Mouse (Mus musculus) heart, postnatal 4 days (tissue): ENCODE results near the gene D330045A20Rik. TPM values are rescaled to one million over a fixed set of nuclear protein-coding genes. Genes with fewer than 3 reads are reported as not detected.
"Not testable (repeated sequence)": the region's sequence is repeated elsewhere in the genome, so short reads cannot be mapped to it uniquely, and the experiment has no call there.

Experiments
- DNase-seq: peaks from one replicate; pipeline ENCODE4 v3.0.0; 2021
- total RNA-seq, 2 experiments: library from RNA; stranded (reverse); gene quantifications; 2 replicates each; pipeline ENCODE4 v1.2.3; 2021

Gene D330045A20Rik
- total RNA-seq, 2 experiments from 2014 or later, result 0.99 to 1.0 TPM

DNA sequence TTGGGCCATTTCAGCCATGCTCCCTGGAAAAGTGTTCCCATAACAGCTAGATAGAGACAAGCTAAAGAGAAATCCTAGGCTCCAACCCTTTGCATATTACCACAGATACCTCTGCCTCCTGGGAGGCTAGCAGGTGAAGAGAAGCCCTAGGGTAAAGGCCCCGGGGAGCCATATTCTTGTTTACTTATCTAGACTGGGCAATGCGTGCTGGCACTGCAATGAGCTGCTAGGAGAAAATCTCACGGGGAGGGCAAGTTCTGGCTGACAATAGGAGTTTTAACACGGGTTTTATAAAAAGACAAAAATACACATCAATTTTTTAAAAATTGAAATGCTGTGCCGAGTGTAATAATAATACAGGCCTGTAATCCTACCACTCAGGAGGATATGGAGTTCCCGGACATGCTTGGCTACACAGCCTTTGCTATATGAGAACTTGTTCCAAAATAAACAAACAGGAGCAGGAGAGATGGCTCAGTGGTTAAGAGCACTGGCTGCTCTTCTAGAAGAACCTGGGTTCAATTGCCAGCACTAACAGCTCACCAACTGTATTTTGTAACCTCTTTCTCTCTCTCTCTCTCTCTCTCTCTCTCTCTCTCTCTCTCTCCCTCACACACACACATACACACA is 98.6 kb downstream of the D330045A20Rik start:
- DNase-seq, result no peak

- DNase-seq, result peak; percentile 9
Observed at GRCm38 (mm10) chrX:139583616-139584015, 103.4 kb downstream of the D330045A20Rik start.

DNA sequence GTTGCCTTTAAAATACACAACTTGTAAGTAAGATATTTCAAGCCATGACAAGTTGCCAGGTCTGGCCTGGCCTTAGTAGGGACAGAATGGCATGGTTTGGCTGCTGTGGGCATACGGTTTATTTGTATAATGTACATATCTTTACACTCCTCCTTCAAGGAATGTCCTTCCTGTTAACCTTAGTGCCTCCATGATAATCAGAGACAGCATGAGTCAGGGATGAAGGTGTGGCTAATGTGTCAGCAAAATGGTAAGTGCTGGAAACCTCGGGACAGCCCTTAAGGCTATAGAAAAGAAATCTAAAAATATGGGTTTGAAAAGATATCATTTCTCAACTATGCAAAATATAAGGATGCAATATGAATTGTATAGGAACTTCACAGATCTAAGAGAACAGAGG is 106.5 kb downstream of the D330045A20Rik start:
- not testable (repeated sequence) for DNase-seq

GRCm38 (mm10) chrX:139596404-139596803 is 116.2 kb downstream of the D330045A20Rik start:
- DNase-seq, result no peak

Other genes with a start within 250 kb of the D330045A20Rik start
- not detected for gene Trap1a, start 146.7 kb upstream of the D330045A20Rik start, total RNA-seq
- gene Rnf128, start 82.9 kb downstream of the D330045A20Rik start, total RNA-seq, result 10 to 100 TPM; 47.2 to 53.1 TPM
- 10 to 100 TPM in 1 of 2 experiments, 1 to 10 TPM in 1; 9.7 to 10.1 TPM for gene Tbc1d8b, start 204.6 kb downstream of the D330045A20Rik start, total RNA-seq
- gene Gm15013, start 234.1 kb downstream of the D330045A20Rik start, total RNA-seq, result not detected